Mouse (Mus musculus): ENCODE data around the gene Cped1. TPM values are rescaled to one million over a fixed set of nuclear protein-coding genes. Genes with fewer than 3 reads are reported as not detected.

The Cped1 gene
- polyA plus RNA-seq, 2 experiments: 1.8 to 2.5 TPM

GRCm38 (mm10) chr6:22030381-22030780, 44.7 kb downstream of the Cped1 start:
- Histone ChIP-seq H3K27me3 (ENCODE audit: control insufficient read depth, insufficient read depth, low read length) (no peaks in the 10 kb centered on the region), H3K36me3 (replicated peaks; ENCODE audit: control insufficient read depth, insufficient read depth, low read depth) (no peaks in the 10 kb centered on the region), H3K27ac (no peak overlapping the region), H3K4me1 (replicated peaks; ENCODE audit: control insufficient read depth in 2 of 2, insufficient read depth in 2 of 2, low read length in 1 of 2) (peaks cover 0 to 8% of the 10 kb centered on the region in 2 experiments; a peak in 2 of 4 replicates), H3K4me2 (ENCODE audit: low read depth) (no peak overlapping the region), H3K9ac (replicated peaks) (no peak overlapping the region), H3K4me3 (ENCODE audit: insufficient read depth in 1 of 2, low read depth in 2 of 2, low read length in 2 of 2) (no peak overlapping the region), H3K9me3 (ENCODE audit: control insufficient read depth, low read length) (no peaks in the 10 kb centered on the region)
- no peak for ATAC-seq (ENCODE audit: insufficient read depth)
- no peak for TF ChIP-seq EP300 (IDR thresholded peaks at IDR 0.05; ENCODE audit: low read depth)
- no peak for TF ChIP-seq CTCF (IDR thresholded peaks at IDR 0.05; ENCODE audit: low read depth)
- 66% methylated on average over 7 of the region's 7 CpGs for WGBS (ENCODE audit: insufficient replicate concordance)
- no peak for DNase-seq (ENCODE audit: low read depth in 3 of 3, low spot score in 3 of 3)

DNA sequence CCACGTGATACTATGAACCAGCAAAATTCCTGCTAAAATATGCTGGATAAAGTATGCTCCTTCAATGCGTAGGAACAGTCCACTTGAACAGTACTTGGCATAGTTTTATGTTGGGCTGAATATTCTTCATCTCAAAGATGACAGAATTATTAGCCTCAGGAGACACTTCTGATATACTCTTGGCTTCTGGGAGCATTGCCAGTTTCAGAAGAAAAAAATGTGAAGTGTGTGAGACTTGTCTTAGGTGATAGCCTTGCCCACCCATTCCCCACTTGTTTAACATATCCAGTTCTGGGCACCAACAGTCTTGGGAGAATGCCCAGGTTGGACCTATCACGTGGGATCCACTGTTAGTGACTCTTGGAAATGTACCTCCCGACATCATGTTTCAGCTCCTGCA, 47.5 kb downstream of the Cped1 start:
- H3K27ac ChIP-seq: no peak overlapping the region
- no peak overlapping the region for H3K9ac ChIP-seq (replicated peaks)
- TF ChIP-seq EP300 (IDR thresholded peaks at IDR 0.05; ENCODE audit: low read depth) (no peak), CTCF (IDR thresholded peaks at IDR 0.05; ENCODE audit: low read depth) (no peak)
- H3K4me3 ChIP-seq (ENCODE audit: insufficient read depth in 1 of 2, low read depth in 2 of 2, low read length in 2 of 2): no peak overlapping the region
- no peaks in the 10 kb centered on the region for H3K27me3 ChIP-seq (ENCODE audit: control insufficient read depth, insufficient read depth, low read length)
- H3K4me1 ChIP-seq (replicated peaks; ENCODE audit: control insufficient read depth in 2 of 2, insufficient read depth in 2 of 2, low read length in 1 of 2): no peaks in the 10 kb centered on the region
- no peak for ATAC-seq (ENCODE audit: insufficient read depth)
- DNase-seq (ENCODE audit: low read depth in 3 of 3, low spot score in 3 of 3): no peak
- H3K36me3 ChIP-seq (replicated peaks; ENCODE audit: control insufficient read depth, insufficient read depth, low read depth): no peaks in the 10 kb centered on the region
- WGBS (ENCODE audit: insufficient replicate concordance): 58% methylated on average over 4 of the region's 4 CpGs
- no peak overlapping the region for H3K4me2 ChIP-seq (ENCODE audit: low read depth)
- no peaks in the 10 kb centered on the region for H3K9me3 ChIP-seq (ENCODE audit: control insufficient read depth, low read length)

DNA sequence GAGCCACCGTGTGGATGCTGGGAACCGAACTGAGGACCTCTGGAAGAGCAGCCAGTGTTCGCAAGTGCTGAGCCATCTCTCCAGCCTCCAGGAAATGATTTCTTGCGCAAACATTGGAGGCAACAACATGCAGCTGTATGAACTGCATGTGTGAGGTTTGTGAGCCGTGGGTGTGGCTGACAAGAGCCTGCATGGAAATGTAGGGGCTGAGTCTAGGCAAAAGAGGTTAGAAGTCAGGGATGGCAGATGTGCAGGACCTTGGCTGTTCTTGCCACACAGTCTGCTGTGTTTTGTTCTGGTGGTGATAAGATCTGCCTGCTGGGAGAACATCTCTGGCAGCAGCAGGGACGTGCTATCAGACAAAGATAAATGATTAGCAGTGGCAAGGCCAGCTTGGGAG, 49.7 kb downstream of the Cped1 start:
- Histone ChIP-seq H3K4me1 (replicated peaks; ENCODE audit: control insufficient read depth in 2 of 2, insufficient read depth in 2 of 2, low read length in 1 of 2) (no peaks in the 10 kb centered on the region), H3K9me3 (ENCODE audit: control insufficient read depth, low read length) (no peaks in the 10 kb centered on the region), H3K27me3 (ENCODE audit: control insufficient read depth, insufficient read depth, low read length) (no peaks in the 10 kb centered on the region), H3K9ac (replicated peaks) (no peak overlapping the region), H3K4me3 (ENCODE audit: insufficient read depth in 1 of 2, low read depth in 2 of 2, low read length in 2 of 2) (no peak overlapping the region), H3K4me2 (ENCODE audit: low read depth) (no peak overlapping the region), H3K36me3 (replicated peaks; ENCODE audit: control insufficient read depth, insufficient read depth, low read depth) (no peaks in the 10 kb centered on the region), H3K27ac (no peak overlapping the region)
- ATAC-seq (ENCODE audit: insufficient read depth) (no peak), DNase-seq (ENCODE audit: low read depth in 3 of 3, low spot score in 3 of 3) (no peak)
- no peak for TF ChIP-seq EP300 (IDR thresholded peaks at IDR 0.05; ENCODE audit: low read depth)
- TF ChIP-seq CTCF (IDR thresholded peaks at IDR 0.05; ENCODE audit: low read depth): no peak
- WGBS (ENCODE audit: insufficient replicate concordance): 52% methylated on average over 6 of the region's 6 CpGs

GRCm38 (mm10) chr6:22035895-22036294, 50.2 kb downstream of the Cped1 start:
- Histone ChIP-seq H3K9me3 (ENCODE audit: control insufficient read depth, low read length) (no peaks in the 10 kb centered on the region), H3K9ac (replicated peaks) (no peak overlapping the region), H3K4me1 (replicated peaks; ENCODE audit: control insufficient read depth in 2 of 2, insufficient read depth in 2 of 2, low read length in 1 of 2) (no peaks in the 10 kb centered on the region), H3K4me3 (ENCODE audit: insufficient read depth in 1 of 2, low read depth in 2 of 2, low read length in 2 of 2) (no peak overlapping the region), H3K27me3 (ENCODE audit: control insufficient read depth, insufficient read depth, low read length) (no peaks in the 10 kb centered on the region), H3K27ac (no peak overlapping the region), H3K4me2 (ENCODE audit: low read depth) (no peak overlapping the region), H3K36me3 (replicated peaks; ENCODE audit: control insufficient read depth, insufficient read depth, low read depth) (no peaks in the 10 kb centered on the region)
- 61% methylated on average over 3 of the region's 3 CpGs for WGBS (ENCODE audit: insufficient replicate concordance)
- no peak for ATAC-seq (ENCODE audit: insufficient read depth)
- no peak for DNase-seq (ENCODE audit: low read depth in 3 of 3, low spot score in 3 of 3)
- TF ChIP-seq EP300 (IDR thresholded peaks at IDR 0.05; ENCODE audit: low read depth) (no peak), CTCF (IDR thresholded peaks at IDR 0.05; ENCODE audit: low read depth) (no peak)

DNA sequence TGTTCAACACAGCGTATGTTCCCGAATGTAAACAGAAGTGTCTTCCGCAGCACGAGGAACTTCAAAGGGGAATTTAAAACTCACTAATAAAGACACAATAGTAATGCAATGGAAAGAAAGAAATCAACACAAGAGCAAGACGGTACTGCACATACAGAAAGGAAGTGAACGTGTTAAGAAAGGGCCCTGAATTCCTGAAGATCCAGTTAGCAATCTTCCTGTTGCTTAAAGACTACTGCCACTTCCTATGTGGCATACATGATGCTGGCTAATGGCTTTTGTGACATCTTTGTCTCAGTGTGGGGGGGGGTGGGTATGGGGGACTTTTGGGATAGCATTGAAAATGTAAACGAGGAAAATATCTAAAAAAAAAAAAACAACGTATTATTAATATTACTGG, 50.7 kb downstream of the Cped1 start:
- Histone ChIP-seq H3K36me3 (replicated peaks; ENCODE audit: control insufficient read depth, insufficient read depth, low read depth) (no peaks in the 10 kb centered on the region), H3K9ac (replicated peaks) (no peak overlapping the region), H3K9me3 (ENCODE audit: control insufficient read depth, low read length) (no peaks in the 10 kb centered on the region), H3K4me3 (ENCODE audit: insufficient read depth in 1 of 2, low read depth in 2 of 2, low read length in 2 of 2) (no peak overlapping the region), H3K4me2 (ENCODE audit: low read depth) (no peak overlapping the region), H3K27me3 (ENCODE audit: control insufficient read depth, insufficient read depth, low read length) (no peaks in the 10 kb centered on the region), H3K27ac (no peak overlapping the region), H3K4me1 (replicated peaks; ENCODE audit: control insufficient read depth in 2 of 2, insufficient read depth in 2 of 2, low read length in 1 of 2) (no peaks in the 10 kb centered on the region)
- no peak for ATAC-seq (ENCODE audit: insufficient read depth)
- TF ChIP-seq EP300 (IDR thresholded peaks at IDR 0.05; ENCODE audit: low read depth): no peak
- no peak for TF ChIP-seq CTCF (IDR thresholded peaks at IDR 0.05; ENCODE audit: low read depth)
- no peak for DNase-seq (ENCODE audit: low read depth in 3 of 3, low spot score in 3 of 3)
- 62% methylated on average over 8 of the region's 8 CpGs for WGBS (ENCODE audit: insufficient replicate concordance)
